Mouse (Mus musculus): ENCODE results near the gene Cox19.

DNA sequence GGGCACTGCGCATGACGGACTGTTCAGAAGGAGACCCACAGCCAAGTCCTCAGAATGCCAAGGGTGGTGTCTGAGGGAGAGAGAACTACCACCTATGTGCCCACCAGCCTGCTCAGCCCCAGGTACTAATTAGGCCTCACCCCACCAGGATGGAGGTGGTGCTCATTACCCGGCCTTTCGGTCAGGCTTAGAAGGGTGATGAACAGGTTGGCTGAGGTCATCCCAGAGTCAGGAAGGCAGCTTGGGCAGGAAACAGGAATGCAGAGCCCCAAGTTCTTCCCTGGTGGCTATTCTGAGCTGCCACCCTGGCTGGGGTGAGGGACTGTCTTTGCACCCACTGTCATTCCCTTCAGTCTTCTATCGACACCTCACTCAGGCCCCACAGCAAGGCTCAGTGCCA is 34.8 kb upstream of the Cox19 start:
- TF ChIP-seq CTCF (IDR thresholded peaks at IDR 0.05; ENCODE audit: low read depth) (no peak), EP300 (IDR thresholded peaks at IDR 0.05; ENCODE audit: low read depth) (no peak)

Measured in heart, postnatal 0 days (tissue).